Mouse (Mus musculus): ENCODE data around the gene Spast.
"Not testable (repeated sequence)": the region's sequence is repeated elsewhere in the genome, so short reads cannot be mapped to it uniquely, and the experiment has no call there.

The Spast gene

DNA sequence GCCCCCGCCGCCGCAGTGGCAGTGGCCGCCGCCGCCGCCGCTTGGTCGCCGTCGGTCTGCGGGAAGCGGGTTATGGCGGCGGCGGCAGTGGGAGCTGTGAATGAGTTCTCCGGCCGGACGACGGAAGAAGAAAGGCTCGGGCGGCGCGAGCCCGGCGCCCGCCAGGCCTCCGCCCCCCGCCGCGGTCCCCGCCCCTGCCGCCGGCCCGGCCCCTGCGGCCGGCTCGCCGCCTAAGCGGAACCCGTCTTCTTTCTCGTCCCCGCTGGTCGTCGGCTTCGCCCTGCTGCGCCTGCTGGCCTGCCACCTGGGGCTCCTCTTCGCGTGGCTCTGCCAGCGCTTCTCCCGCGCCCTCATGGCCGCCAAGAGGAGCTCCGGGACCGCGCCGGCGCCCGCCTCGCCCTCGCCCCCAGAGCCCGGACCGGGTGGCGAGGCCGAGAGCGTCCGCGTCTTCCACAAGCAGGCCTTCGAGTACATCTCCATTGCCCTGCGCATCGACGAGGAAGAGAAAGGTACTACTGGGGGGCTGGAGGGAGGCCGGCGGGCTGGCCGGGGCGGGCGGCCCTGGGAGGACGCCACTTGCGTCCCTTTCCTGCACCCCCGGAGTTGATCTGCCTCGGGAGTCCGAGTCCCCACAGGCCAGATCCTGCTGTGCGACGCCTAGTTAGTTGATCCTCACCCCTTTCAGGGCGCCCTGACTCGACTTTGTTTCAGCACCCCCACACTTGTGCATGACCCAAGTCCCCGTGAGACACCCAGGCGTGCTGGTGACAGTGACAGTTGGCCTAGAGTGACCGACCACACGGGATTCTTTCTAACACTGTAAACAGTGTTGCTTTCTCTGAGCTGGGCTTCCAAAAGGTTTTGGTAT lies at the start of gene Spast:
Gene Spast, plus strand, starts transcription at position 51 of the 868 bp plus-strand sequence.
- no peak for DNase-seq (ENCODE audit: low read depth, low spot score)

DNA sequence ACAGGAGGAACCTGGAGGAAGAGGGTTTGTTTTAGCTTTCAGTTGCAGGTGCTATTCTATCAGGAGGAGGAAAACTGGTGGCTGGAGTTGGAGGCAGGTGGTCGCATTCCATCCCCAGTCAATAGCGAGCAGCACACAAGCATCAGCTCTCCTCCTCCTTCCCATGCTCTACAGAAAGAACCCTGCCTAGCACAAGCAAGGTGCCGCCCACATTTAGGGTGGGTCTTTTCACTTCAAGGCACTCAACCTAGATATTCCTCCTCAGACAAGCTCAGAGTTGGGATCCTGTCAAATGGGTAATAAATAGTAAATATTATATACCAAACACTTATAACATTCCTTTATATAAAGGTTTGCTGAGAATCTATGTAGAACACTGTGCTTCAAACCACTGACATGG lies 48.6 kb upstream of the Spast start:
- no peak for DNase-seq (ENCODE audit: low read depth, low spot score)

DNA sequence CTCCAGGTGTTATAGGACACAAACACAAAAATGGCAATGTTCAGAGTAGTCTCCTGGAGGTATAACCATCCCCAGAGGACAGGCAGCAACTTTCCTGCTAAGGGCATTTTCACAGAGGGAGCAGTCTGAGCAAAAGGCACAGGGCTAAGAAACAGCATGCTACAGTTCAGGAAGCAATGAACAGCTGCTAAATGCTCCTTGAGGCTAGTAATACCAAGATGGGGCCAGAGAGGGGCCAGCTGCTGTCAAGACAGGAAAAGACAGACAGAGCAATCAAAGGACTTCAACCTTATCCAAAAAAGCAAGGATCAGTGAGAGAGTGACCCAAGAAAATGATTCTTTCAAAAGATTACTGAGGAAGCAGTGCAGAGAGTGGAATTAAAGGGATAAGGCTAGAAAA lies 47.9 kb upstream of the Spast start:
- DNase-seq (ENCODE audit: low read depth, low spot score) = no peak

DNA sequence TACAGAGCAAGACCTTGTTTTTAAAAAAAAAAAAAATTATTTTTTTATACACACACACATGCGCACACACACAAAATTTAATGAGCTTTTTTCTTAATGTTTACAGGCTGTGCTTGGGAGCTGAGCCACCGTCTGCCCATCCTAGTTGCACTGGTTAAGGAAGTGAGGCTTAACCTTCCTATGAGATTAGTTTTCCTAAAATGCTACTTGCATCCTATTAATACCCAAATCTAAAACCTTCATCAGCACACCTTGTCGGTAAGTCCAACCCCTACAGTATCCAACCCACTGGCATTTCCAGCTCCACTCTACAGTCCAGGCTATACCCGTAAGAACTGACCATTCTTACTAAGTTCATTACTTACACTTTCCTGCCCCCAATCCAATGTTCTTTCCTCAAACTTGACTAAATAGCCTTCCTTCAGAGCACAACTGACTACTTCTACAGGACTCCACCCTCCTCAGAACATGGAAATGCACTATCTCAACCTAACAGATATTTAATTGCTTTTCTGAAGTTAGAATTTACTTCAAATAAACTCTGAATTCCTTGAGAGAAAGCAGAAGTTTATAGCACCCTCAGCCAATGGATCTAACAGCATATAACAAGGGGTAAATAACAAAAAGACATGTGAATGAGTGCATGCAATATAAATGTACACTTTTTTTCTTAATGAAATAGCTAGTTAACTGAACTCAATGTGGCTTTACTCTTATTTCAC lies 47.0 kb upstream of the Spast start:
- DNase-seq (ENCODE audit: low read depth, low spot score) = no peak

DNA sequence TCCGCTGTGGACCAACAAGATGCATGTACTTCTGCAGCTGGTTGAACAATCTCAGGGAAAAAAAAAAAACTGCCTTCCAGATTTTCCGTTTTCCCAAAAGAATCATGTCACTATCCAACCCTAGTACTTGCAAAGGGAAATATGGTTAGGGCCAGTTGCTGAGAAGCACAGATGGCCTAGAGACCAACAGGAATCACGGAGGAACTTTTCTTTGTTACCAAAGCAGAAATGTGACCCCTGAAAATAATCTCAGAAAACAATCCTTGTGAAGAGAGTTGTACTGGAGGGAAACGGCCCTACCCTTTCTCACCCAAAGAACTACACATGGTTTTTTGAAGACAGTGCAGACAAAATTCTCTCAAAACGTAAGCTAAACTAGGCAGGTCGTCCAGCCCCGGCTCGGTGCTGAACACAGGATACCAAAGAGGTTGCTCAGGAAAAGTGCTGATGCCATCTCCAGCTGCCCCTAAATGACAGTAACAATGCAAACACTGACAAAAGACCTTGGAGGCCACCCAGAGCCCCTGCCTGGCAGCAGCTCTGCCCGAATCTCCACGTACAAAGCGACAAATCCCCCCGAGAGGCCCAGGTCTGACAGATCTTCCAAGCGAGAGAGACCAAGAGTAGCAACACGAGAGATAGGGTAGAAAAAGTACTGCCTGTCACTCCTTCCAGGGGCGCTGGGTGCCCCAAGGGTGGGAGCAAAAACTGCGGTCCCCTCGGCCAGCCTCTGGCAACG lies 44.9 kb upstream of the Spast start:
- peak; percentile 20 for DNase-seq (ENCODE audit: low read depth, low spot score)

DNA sequence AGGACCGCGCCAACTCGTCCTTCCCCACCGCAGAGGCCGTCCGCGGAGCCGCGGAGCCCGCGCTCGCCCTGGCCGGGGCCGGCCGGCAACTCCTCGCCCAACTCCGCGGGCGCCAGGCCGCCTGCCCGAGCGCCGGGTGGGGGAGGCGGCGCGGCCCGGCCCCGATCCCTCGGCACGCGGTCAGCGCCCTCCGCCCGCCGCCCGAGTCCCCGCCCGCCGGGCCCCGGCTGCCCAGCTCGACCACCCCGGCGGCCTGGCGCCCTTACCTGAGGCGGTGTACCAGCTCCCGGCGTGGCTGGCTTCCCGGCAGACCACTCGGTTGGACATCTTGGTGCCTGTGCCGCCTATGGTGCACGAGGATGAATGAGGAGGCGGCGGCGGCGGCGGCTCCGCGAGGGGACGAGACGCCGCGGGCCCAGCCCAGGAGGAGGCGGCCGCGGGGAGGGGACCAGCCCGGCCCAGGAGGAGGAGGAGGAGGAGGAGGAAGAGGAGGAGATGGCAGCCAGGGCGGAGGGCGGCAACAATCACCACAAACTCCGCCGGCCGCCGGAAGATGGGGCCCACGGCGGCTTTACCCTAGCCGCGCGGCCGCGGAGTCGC lies 44.3 kb upstream of the Spast start:
- DNase-seq (ENCODE audit: low read depth, low spot score) = peak; percentile 55

DNA sequence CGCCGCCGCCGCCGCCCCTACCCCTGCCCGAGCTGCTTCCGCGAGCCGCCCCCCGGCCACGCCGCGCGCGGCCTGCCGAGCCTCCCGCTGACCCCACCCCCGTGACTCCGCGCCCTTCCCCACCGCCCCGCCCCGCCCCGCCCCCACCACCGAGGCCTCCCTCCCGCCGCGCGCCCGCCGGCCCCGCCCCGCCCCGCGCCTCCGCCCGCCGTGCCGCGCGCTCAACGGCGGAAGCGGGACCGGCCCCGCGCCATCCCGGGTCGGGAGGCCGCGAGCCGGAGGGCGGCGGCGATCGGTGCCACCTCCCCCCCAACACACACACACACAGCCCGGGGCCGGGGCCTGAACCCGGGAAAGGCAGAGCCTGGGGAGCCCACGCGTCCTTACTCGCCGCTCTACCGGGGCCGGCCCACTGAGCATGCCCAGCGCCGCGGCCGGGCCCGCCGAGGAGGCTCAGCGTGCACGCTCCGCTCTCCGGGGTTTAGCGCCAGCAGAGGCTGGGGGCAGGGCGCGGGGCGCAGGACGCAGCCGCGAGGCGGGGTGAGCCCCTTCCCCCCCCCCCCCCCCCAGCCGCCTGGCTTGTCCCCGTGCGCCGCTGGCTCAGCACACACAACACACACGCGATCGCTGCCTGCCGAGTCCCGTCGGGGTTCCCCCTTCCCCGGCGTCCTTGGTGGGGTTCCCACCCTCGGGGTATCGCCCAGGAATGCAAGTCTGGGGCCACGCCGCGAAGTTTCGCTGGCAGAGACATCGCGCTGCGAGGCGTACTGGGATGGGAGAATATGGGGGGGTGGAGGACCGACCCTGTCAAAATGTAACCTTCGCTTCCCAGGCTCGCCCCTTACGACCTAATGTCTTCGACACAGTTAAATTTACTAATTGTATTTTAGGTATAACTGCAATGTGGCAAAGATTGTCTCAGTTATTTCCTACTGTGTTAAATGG lies 43.5 kb upstream of the Spast start, which contains the start of gene Memo1:
Gene Memo1, minus strand, starts transcription at position 496 of the 945 bp plus-strand sequence.
- peak; percentile 72 for DNase-seq (ENCODE audit: low read depth, low spot score)

DNA sequence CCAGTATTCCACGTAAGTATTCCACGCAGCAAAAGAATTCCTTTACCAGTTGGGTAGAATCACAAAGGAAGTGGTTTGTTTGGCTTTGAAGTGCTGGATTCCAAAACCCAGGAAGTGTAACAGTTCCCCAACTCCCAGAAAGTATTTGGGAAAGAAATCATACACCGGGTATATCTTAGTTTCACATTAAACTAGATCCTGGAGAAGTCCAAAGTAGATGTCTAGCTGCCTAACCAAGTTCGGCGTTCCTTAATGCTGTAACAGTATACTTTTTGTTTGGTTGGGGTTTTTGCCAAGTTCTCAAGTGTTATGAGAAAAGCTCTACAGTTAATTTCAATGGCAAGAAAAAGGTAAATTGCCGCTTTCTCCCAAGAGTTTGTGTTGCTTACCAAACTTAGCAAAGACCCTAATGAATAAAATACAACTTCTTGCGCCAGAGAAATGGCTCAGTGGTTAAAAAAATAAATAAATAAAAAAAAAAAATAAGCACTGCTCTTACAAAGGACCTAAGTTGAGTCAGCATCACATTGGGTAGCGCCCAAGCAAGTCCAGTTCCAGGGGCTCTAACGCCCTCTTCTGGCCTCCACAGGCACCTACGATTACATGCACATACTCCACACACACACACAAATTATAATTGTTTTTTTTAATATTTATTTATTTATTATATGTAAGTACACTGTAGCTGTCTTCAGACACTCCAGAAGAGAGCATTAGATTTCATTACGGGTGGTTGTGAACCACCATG lies 42.5 kb upstream of the Spast start:
- no peak for DNase-seq (ENCODE audit: low read depth, low spot score)

DNA sequence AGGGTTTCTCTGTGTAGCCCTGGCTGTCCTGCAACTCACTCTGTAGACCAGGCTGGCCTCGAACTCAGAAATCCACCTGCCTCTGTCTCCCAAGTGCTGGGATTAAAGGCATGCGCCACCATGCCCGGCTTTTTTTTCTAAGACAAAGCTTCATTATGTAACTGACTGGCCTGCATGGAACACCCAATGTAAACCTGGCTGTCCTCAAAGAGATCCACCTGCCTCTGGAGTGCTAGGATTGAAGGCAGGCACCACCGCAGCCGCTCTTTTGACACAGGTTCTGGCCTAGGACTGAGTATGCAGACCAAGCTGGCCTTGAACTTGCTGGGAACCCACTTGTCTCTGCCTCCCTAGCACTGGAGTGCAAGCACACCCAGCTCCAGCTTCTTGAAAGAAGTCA lies 41.8 kb upstream of the Spast start:
- not testable (repeated sequence) for DNase-seq (ENCODE audit: low read depth, low spot score)

DNA sequence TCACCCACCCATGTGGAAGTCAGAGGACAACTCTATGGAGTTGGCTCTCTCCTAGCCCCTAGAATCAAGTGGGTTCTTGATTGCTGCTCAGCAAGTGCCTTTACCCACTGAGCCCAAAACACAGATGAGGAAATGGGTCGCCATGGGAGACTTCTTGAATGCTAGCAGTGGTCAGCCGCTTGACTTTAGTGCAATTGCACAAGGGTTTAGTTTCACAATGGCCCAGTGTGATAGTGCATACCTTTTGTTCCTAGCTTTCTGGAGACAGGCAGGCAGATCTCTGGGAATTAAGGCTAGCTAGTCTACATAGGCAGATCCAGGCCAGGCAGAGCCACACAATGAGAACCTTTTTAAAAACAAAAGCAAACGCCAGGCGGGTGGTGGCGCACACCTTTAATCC lies 38.7 kb upstream of the Spast start:
- DNase-seq (ENCODE audit: low read depth, low spot score) = no peak

DNA sequence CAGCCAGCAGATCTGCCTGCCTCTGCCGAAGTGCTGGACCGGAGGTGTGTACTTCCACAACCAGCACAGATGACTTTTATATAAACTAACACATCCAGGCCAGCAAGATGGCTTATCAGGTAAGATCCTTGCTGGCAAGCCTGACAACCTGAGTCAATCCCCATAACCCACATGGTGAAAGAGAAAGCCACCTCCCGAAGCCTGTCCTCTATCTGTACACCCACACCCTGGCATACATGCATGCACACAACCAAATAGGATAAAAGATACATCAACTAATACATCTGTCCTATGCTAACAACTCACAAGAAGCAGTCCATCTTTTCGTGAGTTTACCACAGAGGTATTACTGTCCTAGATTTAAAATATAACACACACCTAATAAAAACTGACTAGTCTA lies 34.7 kb upstream of the Spast start:
- DNase-seq (ENCODE audit: low read depth, low spot score) = no peak

DNA sequence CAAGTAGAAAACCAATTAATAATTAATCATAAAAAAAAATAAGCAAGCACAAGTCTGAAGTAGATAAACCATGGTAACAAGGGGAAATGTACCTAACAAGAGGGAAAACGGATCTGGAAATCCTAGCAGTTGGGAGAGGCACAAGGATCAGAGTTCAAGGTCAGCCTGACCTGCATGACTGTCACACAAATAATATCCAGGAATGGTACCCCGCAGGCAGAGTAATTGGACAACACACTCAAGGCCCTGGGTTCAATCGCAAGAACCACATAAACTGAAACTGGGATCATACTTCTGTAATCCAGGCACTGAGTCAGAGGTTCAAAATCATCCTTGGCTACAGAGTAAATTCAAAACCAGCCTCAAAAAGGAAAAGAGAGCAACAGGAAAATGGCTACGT lies 33.2 kb upstream of the Spast start:
- DNase-seq (ENCODE audit: low read depth, low spot score) = no peak

DNA sequence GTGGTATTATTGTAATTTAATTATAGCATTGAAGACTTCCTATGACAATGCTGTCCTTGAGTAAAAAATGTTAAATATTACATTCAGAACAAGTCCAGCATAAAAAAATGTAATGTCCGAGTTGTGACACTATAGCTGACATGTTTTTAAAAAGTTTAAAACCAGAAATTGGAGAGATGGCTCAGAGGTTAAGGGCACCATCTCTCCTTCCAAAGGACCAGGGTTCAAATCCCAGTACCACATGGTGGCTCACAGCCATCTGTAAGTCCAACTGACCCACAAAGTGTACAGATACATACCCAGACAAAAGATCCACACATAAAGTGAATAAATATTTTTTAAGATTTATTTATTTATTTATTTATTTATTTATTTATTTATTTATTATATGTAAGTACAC lies 32.8 kb upstream of the Spast start:
- DNase-seq (ENCODE audit: low read depth, low spot score) = no peak

DNA sequence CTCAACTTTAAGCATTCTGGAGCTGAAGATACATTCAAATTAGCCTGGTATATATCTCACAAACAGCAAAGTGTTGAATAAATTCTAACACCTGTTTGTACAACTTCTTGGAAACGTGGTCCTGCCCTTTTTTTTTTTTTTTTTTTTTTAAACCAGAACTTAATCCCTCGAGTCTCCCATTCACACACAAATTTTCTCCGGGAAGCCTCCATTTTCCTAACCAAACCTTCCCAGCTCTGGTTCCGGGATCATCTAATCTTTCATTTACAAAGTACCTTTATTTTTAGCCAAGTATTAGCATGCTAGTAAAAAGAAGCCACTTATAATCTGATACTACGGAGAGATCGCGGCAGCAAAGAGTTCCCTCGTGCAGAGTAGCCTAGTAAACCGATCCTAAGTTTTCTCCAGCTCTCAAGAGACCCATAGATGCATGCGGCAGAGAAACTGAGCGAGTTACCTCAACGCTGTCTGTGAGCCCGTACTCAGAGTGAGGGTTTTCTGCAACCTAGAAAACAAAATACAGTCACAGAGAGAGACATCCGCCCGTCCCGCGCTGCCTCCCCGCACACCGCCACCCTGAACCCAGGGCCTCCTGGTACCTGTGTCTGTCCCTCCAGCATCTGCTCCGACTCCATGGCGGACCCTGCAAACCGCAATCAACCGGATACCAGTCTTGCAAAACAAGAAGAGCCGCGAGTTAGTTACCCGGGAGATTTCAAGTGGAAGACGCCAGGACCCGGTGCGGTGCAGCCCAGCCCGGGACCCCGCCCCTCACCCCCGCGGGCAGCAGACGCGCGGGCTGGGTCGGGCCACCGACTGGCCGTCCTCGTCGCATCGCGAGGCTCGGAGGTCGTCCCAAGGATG lies 23.1 kb upstream of the Spast start:
- DNase-seq (ENCODE audit: low read depth, low spot score) = no peak

DNA sequence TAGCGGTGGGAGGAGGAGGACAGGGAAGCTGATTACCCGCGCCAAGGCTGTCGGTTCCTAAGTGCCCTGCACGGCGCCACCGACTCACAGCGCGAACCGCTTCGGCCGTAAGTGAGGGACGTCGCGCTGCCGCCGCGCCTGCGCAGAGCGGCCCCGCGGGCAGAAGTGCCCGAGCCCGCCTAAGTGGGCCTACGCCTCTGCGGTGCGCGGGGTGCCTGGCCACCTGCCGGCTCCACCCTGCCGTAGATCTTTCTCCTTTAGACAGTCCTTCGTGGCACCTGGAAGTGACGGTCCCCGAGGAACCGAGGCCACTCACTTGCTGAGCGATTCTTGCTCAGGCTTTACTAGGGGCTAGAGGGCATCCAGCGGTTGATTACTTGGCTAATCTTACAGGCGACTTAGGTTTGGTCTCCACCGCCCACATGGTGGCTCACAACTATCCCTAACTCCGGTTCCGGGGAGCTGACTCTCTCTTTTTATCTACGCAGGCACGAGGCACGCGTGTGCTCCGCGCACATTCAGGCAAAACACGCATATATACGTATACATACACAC lies 22.4 kb upstream of the Spast start:
- DNase-seq (ENCODE audit: low read depth, low spot score) = peak; percentile 81

DNA sequence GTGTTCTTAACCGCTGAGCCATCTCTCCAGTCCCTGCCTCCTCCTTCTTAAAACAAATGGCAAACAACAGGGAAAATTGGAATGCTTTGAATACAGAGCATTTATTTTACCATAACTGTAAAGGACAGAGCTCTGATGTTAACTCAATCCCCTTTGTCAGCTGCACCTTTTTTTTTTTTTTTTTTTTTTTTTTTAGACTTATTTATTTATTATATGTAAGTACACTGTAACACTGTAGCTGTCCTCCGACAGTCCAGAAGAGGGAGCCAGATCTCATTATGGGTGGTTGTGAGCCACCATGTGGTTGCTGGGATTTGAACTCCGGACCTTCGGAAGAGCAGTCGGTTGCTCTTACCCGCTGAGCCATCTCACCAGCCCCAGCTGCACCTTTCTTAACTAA lies 20.1 kb upstream of the Spast start:
- no peak for DNase-seq (ENCODE audit: low read depth, low spot score)

DNA sequence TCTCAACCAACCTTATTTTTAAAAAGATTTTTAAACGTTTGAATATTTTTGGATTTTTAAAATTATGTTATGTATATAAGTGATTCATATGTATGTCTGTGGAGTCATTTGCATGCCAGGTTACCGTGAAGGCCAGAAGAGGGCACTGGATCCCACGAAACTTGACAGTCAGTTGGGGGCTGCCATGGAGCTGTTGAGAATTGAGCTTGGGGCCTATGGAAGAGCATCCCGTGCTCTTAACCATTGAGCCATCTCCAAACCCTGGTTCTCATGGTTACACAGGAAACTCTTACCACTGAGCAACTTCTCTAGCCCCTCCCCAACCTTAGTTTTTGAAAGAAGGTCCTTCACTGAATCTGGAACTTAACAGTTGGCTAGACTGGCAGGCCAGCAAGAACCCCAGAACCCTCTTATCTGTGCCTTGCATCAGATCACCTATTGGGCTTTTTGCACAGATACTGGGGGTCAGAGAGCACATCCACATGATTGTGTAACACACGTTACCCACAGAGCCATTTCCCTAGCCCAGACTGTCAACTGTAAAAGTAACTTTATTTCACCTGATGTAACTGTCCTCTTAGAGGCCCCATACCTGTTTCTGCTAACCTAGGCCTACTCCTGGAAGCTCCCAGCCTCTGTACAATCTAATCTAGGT lies 16.3 kb upstream of the Spast start:
- no peak for DNase-seq (ENCODE audit: low read depth, low spot score)

DNA sequence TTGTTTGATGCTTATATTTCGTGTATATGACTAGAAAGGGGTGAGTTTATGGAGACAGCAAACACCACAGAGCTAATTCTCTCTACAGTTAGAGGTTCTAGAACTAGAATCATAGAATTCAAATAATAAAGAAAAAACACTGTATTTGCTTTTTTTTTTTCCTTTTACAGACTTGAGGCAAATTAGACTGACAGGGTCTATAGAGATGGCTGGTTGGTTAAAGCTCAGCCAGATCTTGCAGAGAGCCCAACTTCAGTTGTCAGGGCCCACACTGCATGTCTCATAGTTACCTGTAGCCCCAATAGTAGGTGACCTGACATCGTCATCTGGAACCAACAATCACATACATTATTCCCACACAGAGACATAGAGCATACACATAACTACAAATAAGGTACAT lies 14.9 kb upstream of the Spast start, which contains the start of gene Dpy30:
Gene Dpy30, minus strand, starts transcription at position 101 of the 400 bp plus-strand sequence.
- DNase-seq (ENCODE audit: low read depth, low spot score) = no peak
